Mouse (Mus musculus) lung, adult 18-20 months (tissue): ENCODE measurements around the gene Spata13.

ENCODE experiments used
- DNase-seq, 2 experiments: peaks; one replicate each; pipeline ENCODE4 v3.0.0; 2022; ENCODE audit warnings: mixed read lengths in 2 of 2

The Spata13 gene

DNA sequence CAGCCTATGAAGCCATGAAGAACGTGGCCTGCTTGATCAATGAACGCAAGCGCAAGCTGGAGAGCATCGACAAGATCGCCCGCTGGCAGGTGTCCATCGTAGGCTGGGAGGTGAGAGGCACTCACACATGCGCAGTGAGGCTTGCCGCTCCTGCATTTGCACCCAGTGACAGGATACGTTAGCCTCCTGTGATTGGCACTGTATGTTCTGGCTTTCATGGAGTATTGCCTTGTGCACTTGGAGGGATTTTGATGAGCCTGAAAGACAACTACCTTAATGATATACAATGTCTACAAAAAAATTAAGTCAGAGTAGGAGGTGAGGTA, 120.0 kb downstream of the Spata13 start:
- no peak for DNase-seq

DNA sequence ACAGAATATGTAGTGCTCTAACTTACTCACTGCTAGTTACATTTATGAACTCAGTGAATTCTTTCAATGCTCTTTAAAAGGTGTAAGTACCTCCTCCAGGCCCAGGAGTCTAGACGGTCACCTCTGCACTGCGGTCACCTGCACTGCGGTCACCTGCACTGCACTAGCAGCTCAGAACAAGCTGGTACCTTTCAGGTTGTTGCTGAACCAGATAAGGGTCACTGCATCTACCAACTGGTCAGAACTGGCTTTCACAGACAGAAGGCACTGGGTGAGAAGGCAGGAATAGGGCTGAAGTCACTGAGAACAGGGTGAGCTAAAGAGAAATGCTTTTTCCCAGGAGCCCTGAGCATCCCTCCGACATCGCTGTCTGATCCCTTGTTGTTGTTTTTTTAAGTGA, 120.9 kb downstream of the Spata13 start:
- no peak for DNase-seq

GRCm38 (mm10) chr14:60756271-60756670, 122.5 kb downstream of the Spata13 start:
- DNase-seq, result no peak

GRCm38 (mm10) chr14:60757265-60757664, 123.5 kb downstream of the Spata13 start:
- no peak for DNase-seq

DNA sequence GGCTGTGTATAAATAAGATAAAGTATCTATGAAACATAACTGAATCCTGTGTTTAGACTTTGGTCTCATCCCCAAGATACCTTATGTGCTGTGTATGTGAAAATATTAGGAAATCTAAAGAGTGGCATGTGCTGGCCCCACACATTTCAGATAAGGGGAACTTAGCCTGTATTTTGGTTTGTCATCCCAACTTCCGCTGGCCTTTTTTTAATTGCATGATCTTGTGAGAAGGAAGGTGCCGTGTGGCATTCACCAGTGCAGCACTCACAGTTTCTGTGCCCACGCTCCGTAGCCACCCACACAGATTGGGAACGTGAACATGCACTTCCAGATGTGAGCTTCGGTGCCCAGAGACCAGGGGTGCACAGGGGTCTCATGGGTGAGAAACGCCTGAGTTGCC, 123.9 kb downstream of the Spata13 start:
- no peak for DNase-seq

GRCm38 (mm10) chr14:60759097-60759496, 125.3 kb downstream of the Spata13 start:
- DNase-seq, result no peak

DNA sequence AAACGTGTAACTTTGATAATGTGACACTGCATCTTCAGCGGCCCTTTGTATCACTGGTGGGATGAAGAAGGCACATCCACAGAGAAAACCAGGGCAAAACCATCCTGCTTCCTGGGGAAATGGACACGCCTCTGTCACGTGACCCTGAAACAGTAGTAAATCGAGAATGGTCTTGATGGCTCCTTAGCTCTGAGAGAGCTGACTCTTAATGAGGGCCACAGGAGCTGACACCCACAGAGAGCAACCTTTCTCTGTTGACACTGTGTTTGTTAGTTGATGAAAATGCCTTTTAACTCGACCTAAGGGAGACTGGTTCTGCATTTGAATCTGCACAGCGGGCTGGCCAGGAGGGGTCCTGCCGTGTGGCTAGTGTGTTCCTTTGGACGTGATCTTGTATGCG, 128.0 kb downstream of the Spata13 start:
- no peak for DNase-seq

- no peak for DNase-seq
Observed at GRCm38 (mm10) chr14:60762754-60763153, 129.0 kb downstream of the Spata13 start.

DNA sequence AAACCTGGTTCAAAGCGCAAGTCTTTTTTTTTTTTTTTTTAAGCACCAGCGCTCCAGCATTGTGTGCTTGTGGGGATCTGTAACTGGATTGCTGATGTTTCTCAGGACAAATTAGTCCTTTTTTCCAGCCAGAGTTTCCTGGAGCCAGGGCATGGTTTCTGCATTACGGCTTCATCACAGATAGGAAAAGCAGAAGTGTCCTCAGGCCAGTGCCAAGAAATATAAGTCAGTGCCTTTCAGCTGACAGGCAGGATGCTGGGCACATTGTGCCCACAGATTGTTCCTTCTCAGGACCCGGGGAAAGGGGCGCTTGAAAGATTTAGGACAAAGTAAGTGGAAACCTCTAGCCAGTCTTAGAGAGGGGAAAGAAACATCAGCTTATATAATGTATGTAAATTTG, 129.9 kb downstream of the Spata13 start:
- no peak for DNase-seq

- DNase-seq, result no peak
Observed at GRCm38 (mm10) chr14:60764526-60764925, 130.7 kb downstream of the Spata13 start.

DNA sequence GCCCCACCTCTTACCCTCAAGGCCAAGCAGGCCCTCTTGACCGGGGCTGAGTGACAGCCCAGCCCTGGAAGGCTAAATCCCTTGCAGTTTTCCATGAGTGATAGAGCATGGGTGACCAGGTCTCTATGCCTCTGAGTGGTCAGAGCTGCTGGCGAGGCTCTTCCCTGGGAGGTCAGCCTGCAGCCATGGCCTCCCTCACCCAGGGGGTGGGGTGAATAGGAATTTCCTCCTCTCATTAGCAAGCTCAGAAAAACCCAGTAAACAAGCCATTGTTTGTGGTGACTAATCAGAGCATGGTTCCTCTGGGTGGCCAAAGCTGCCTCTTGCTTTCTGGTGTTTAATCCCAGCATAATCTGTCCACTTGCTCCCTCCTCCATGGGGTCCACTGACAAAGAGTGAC, 131.2 kb downstream of the Spata13 start:
- DNase-seq, result peak; percentile 40 to 51

GRCm38 (mm10) chr14:60767884-60768283, 134.1 kb downstream of the Spata13 start, which contains the start of gene C1qtnf9:
TSS of gene C1qtnf9 (plus strand) at chr14:60768134.
- no peak for DNase-seq

DNA sequence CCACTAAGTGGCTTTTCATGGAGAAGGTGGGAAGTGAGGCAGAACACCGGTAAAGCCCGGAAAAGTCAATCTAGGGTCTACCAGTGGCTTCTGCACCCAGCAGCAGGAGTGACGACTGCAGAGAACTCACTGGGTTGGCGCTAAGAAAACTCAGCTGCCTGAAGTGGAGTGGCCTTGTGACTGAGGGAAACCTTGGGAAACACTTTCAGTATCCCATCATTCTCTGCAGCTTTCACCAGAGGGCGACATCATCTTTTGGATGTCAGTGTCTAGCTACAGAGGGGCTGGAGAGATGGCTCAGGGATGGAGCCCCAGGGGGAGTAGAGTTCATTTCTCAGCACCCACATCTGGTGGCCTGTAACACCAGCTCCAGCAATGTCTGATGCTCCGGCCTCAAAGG, 135.5 kb downstream of the Spata13 start:
- DNase-seq, result no peak

GRCm38 (mm10) chr14:60770594-60770993, 136.8 kb downstream of the Spata13 start:
- no peak for DNase-seq

GRCm38 (mm10) chr14:60771057-60771456, 137.3 kb downstream of the Spata13 start:
- peak; percentile 61 to 67 for DNase-seq

- DNase-seq, result no peak
Observed at GRCm38 (mm10) chr14:60773476-60773875, 139.7 kb downstream of the Spata13 start.

- no peak for DNase-seq
Observed at GRCm38 (mm10) chr14:60776521-60776920, 142.7 kb downstream of the Spata13 start.

GRCm38 (mm10) chr14:60777485-60777919, 143.7 kb downstream of the Spata13 start:
- no peak for DNase-seq

DNA sequence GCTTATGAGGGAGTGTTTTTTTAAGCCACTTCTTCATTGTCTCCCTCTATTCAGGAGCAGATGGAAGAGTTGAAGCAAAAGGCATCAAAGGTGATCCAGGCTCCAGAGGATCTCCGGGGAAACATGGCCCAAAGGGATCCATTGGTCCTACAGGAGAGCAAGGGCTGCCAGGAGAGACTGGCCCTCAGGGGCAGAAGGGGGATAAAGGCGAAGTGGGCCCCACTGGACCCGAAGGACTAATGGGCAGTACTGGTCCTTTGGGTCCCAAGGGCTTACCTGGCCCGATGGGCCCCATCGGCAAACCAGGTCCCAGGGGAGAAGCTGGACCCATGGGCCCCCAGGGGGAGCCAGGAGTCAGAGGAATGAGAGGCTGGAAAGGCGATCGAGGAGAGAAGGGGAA, 145.4 kb downstream of the Spata13 start:
- DNase-seq, result no peak

- no peak for DNase-seq
Observed at GRCm38 (mm10) chr14:60782121-60782656, 148.4 kb downstream of the Spata13 start.

DNA sequence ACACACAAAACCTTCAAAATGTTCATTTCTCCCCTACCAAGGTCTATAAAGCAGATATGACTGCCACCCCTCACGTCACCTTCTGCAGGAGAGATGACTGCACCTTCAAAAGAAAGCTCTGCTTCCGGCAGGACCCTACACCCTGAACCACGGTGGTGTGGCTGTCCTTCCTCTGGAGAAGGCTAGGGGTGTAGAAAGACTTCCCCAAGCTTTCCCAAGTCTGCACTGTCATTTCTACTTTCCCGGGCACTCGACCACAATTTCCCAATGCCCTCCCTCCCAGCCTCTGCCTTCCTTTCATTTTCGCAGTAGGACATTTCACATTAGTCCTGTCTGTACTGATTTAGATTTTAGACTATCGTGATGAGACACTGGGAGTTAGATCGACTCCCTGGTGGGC, 149.4 kb downstream of the Spata13 start:
- DNase-seq, result no peak

DNA sequence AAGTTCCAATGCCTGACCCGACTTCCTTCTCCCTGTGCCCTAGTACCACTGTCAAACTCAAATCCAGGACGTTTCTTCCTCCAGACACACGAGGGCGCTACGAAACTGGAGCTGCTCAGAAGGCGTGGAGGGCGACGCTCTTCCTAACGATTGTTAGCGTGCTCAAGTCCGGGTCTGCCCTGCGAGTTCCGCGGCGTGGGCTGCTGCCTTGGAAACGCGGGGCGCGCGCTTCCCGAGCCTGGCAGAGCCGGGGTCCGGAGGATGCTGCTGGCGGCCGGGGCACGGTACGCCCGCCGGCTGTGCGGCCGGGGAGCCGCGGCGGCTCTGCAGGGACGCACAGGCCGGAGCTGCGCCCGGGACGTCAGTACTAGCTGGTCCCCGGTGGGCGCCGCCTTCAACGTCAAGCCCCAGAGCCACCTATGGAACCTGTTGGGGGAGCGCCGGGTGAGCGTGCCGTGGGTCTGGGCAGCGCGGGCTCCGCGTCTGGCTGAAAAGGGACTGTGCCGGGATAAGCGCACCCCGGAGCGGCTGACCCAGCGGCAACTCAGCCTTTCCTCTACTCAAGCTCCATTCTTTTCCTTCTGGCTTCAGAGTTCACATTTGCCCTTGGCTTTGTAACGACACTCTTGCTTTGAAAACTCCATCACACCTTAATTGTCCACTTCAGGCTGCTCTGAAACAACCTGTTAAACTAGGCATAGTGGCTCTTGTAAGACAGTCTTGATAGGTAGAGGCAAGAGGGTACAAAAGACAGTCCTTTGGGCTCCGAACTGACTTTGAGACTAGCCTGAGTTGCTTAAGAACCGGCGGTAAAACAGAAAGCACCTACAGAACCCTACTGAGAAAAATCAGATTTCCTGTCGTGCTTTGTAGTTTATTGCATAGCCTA, 150.9 kb downstream of the Spata13 start, which contains the start of gene Mipep:
Gene Mipep (plus strand): TSS at position 147 of the 889 bp plus-strand sequence.
- DNase-seq, result peak; percentile 86 to 89

DNA sequence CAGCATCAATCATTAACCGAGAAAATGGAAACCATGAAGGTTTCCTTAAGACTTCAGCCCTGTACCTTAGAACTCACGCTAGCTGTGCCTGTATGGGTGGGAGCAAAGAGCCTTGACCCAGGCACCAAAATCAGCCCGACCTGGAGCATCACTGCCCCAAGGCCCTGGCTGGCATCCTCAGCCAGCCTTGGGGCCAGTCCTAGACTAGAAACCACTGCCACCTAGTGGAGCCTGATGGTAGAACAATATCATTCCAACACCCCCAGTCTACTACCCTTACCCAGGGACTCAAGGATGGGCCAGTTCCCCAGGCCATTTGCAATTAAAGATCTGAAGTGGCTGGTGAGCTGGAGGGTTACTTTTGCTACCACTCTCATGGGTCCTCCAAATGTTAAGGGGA, 156.3 kb downstream of the Spata13 start:
- DNase-seq, result peak in 1 of 2 experiments; percentile 49

DNA sequence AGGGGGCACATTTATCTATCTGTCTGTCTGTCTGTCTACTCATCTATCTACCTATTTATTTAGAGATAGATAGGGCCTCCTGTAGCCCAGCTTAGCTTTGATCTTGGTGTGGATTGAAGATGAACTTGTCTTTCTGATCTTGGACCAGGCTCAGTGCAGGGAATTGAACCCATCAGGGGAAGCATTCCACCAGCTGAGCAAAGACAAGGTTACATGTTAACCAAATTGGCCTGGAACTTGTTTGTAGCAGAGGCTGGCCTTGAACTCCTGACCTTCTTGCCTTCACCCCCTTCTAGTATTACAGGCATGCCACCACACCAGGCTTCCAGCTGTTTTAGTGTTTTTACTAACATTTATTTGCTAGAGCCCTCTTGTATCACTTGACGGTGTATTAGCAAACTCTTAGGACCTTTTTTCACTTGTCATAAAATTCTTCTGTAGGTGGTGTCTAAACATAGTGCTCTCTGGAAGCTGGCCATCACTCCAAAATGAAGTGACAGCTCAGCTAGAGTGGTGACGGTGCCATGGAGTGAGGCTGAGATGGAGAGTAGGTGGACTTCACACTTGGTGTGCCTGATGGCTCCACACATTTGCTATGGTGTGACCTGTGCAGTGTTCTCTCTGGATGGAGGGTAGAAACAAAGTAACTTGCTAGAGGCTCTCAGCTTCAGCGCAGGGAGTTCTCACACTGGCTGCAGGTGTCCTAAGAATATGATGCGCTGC, 163.0 kb downstream of the Spata13 start:
- DNase-seq, result no peak
